ENCODE assay signal across 18 mouse cellular contexts in the genomic region with DNA sequence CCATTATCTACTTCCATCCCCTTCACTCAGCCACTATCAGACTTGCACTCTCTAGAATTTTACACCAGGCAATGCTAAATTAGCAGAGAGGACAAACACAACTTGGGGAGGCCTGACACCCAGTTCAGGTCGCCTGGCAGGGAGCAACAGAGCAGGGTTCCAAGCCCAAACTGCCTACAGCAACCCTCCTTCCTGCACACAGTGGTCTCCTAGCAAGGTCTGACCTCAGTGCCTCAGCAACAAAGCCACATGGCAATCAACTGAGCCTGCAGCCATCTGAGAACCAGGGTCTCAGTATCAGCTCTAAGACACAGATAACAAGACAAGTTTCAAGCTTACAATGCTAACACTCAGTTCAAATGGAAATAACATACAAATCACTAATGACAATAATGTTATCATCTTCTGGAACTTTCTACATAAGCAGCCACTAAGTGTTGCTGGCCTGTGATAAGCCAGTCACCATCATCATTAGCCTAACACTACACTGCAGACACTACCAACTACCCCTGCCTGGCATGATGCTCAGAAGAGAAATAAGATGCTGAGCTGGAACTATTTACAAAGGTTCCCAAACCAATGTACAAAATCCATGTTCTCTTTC.
"Had no signal": no experiment of that assay in that cellular context is flagged by ENCODE, and none has a peak within 500 bp of the region (broad histone marks: within the 10 kb centered on the region; RNA-seq: fewer than 3 reads in every experiment).

No protein-coding gene starts in this region.

- ATAC-seq: intestine, embryonic 15.5 days had no signal

- H3K27ac ChIP-seq: intestine, embryonic 15.5 days; kidney, embryonic 15.5 days; limb, embryonic 13.5 days; liver, embryonic 15.5 days; neural tube, embryonic 12.5 days; stomach, embryonic 15.5 days had no signal

- H3K4me2 ChIP-seq: intestine, embryonic 15.5 days; kidney, embryonic 15.5 days; limb, embryonic 13.5 days; liver, embryonic 15.5 days; lung, embryonic 14.5 days; neural tube, embryonic 12.5 days; stomach, embryonic 15.5 days had no signal

- H3K4me3 ChIP-seq: intestine, embryonic 15.5 days; kidney, embryonic 15.5 days; limb, embryonic 13.5 days; liver, embryonic 15.5 days; megakaryocyte, embryonic 14.5 days; myocyte; neural tube, embryonic 12.5 days; stomach, embryonic 15.5 days had no signal

- H3K4me1 ChIP-seq: liver, embryonic 15.5 days; stomach, embryonic 15.5 days had no signal

- DNase-seq: kidney, adult 2 months; kidney, postnatal 14 days; left cerebral cortex, postnatal 4 days; lung, embryonic 14.5 days; lung, postnatal 10 days; lung, postnatal 4 days; midbrain, embryonic 14.5 days; retina, postnatal 1 day; thymus, adult 2 months; thymus, postnatal 25 days had no signal

- H3K27me3 ChIP-seq: intestine, embryonic 15.5 days; kidney, embryonic 15.5 days; limb, embryonic 13.5 days; liver, embryonic 15.5 days; megakaryocyte, embryonic 14.5 days; neural tube, embryonic 12.5 days; stomach, embryonic 15.5 days had no signal

- H3K9me3 ChIP-seq: intestine, embryonic 15.5 days; kidney, embryonic 15.5 days; limb, embryonic 13.5 days; liver, embryonic 15.5 days; megakaryocyte, embryonic 14.5 days; neural tube, embryonic 12.5 days; stomach, embryonic 15.5 days had no signal

- H3K36me3 ChIP-seq: intestine, embryonic 15.5 days; kidney, embryonic 15.5 days; limb, embryonic 13.5 days; liver, embryonic 15.5 days; neural tube, embryonic 12.5 days; stomach, embryonic 15.5 days had no signal

- H3K9ac ChIP-seq: intestine, embryonic 15.5 days; kidney, embryonic 15.5 days; limb, embryonic 13.5 days; liver, embryonic 15.5 days; lung, embryonic 14.5 days; neural tube, embryonic 12.5 days; stomach, embryonic 15.5 days had no signal
